Mouse (Mus musculus): ENCODE data around the gene Mturn. TPM values are rescaled to one million over a fixed set of nuclear protein-coding genes. Genes with fewer than 3 reads are reported as not detected.
A peak's percentile ranks its signal among the peaks of the same experiment; 100 is the strongest.

Gene Mturn
- total RNA-seq, 2 experiments from 2014 or later, result 6.3 to 9.8 TPM

DNA sequence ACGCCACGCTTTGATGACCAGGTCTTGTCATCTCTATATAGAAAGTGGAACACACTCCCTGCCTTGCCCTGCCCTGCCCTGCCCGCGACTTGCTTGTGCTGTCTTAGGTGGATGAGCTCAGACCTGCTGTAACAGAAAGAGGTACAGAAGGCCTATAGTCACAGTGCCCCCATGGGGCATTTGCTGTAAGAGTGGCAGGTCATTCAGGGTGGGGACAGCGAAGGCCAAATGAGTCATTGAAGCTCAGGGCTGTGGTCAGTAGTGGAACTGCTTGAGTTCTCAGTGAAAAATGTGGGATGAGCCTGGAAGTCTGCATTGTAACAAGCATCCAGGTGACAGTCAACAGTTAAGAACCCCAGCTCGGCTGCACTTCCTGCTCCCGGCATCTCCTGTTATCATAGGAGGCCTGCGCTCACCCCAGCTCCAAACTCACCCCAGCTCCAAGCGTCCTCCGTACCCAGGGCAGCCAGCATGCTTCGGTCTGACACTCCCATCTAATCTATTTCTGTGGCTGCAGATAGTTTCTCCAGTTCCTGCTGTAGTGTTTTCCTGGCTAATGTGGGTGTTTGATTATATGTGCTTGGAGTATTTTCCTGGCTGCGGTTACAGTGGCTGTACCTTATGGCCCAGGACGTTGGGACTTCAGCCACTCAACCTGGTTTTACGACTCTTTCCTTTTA is 4.4 kb downstream of the Mturn start:
- no peak for DNase-seq
- no peak for TF ChIP-seq CTCF (IDR thresholded peaks at IDR 0.05)
- intact Hi-C loops (cut with DNase I), result no loop called here

GRCm38 (mm10) chr6:54686946-54687737 is 5.7 kb downstream of the Mturn start:
- Histone ChIP-seq H3K27ac (no peak overlapping the region), H3K4me3 (no peak overlapping the region)
- TF ChIP-seq CTCF (IDR thresholded peaks at IDR 0.05), result no peak
- intact Hi-C loops (cut with DNase I), result no loop called here
- no peak for DNase-seq

More for the DNA sequence above, 4.4 kb downstream of the Mturn start:
- no peak overlapping the region for H3K27ac ChIP-seq
- H3K4me3 ChIP-seq, result no peak overlapping the region

DNA sequence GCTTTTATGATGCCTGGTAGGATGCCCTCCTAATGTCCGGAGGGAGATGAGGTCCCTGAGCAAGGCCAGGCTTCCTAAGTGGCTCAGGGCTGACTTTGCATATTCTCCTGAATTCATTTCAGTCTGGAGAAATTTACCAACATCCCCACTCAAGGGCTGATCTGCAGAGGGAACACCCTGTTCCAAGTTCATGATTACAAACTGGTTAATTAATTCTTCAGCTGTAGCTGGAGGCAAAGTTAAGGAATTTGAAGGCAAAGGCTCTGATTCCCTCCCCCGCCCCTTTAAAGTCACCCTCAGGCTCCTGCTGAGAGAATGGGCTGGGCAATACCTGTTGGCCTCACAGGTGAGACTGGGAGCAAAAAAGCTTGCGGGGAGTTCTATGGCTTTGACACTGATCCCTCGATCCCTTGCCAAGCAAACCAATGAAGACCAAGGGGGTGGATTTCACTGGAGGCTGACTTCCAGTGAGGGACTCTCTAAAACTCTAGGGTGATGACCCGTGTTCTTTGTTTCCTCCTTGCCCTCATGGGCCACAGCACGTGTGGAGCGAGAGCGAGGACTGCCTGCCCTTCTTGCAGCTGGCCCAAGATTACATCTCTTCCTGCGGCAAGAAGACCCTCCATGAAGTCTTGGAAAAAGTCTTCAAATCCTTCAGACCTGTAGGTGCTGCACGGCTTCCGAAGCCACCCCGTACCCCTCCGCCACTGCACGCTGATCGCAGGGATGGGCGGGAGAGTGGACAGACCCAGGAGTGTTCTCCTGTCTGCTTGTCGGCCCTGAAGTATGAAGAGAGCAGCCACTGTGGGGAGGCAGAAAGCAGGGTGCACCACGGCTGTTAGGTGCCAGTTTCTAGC is 7.3 kb downstream of the Mturn start:
- Histone ChIP-seq H3K4me3 (no peak overlapping the region), H3K27ac (no peak overlapping the region)
- no peak for DNase-seq
- TF ChIP-seq CTCF (IDR thresholded peaks at IDR 0.05), result no peak
- intact Hi-C loops (cut with DNase I), result no loop called here

- no peak overlapping the region for H3K4me3 ChIP-seq
- no peak for TF ChIP-seq CTCF (IDR thresholded peaks at IDR 0.05)
- intact Hi-C loops (cut with DNase I), result no loop called here
- no peak for DNase-seq
- no peak overlapping the region for H3K27ac ChIP-seq
These were observed 8.3 kb downstream of the Mturn start for GRCm38 (mm10) chr6:54689686-54690085.

- DNase-seq, result no peak
- Histone ChIP-seq H3K4me3 (no peak overlapping the region), H3K27ac (no peak overlapping the region)
- no peak for TF ChIP-seq CTCF (IDR thresholded peaks at IDR 0.05)
- intact Hi-C loops (cut with DNase I), result no loop called here
These were observed 9.4 kb downstream of the Mturn start for GRCm38 (mm10) chr6:54690838-54691237.

DNA sequence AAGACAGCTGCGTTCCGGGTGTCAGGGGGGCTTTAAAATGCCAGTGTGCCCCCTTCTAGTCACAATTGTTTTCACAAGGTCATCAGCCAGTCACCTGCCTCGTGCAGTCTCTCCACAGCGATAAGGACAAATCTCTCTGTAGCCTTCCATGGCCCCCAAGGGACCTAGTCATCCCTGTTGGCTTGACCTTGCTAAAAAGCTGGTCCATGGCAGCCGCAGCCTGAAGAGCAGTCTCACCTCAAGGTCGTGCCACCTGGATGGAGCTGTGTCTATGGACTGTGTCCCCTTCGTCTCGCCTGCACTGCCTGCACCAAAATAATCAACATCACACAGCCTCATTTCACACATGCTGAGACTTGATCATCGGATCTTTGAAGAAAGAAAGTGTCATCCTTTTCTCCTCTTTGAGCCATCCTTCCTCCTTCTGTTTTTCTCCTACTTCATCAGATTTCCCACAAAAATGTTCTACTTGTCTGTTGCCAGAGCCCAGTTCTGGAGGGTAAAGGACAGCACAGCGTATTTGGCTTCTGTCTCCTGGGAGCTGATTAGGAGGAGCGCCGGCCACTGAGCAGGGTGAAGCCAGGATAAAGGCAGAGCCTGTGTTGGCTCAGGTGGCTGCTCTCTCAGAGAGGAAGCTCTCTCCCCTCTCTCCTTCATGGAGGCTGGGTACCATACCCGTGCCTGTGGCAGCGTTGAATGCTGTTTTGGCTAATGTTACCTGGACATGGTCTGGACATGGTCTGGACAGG is 10.1 kb downstream of the Mturn start:
- H3K27ac ChIP-seq, result no peak overlapping the region

DNA sequence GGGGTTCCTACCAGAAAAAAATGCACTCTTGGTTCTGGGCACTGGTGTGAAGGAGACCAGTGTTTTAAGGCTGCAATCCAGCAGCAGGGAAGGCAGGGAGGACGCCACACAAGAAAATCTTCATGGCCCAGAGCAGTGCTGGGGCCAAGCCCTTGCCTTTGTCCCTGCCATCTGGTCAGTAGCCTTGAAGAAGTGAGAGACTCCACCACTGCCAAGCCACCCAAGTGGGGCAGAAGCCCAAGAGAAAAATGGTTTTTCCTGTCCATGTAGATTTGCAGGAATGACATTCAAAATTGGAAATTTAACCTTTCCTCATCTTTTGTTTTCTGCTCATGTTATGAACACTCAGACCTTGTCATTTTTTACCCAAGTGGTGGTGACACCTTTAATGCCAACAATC is 10.8 kb downstream of the Mturn start:
- TF ChIP-seq CTCF (IDR thresholded peaks at IDR 0.05), result no peak
- no peak overlapping the region for H3K27ac ChIP-seq
- no peak overlapping the region for H3K4me3 ChIP-seq
- DNase-seq, result no peak
- intact Hi-C loops (cut with DNase I), result no loop called here

More for the DNA sequence above, 10.1 kb downstream of the Mturn start:
- DNase-seq, result no peak
- H3K4me3 ChIP-seq, result no peak overlapping the region
- no peak for TF ChIP-seq CTCF (IDR thresholded peaks at IDR 0.05)
- intact Hi-C loops (cut with DNase I), result no loop called here

DNA sequence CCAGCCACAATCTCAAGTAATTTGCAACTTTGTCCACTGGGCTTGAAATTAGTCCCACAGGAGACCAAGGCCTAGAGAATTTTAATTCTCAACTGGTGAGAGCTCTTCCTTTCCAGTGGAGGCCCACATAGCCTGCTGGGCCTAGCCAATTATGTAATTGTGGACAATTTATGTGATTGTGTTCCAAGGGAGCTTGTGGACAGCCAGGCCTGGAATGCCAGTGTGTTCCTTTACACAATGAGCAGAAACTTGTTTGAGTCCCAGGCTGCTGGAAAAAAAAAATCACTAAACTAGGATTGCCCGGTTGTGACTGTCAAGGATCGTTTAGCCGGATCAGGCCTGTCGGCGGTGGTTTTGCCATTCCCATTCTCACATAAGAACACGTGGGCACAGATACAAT is 11.9 kb downstream of the Mturn start:
- H3K4me3 ChIP-seq, result no peak overlapping the region
- DNase-seq, result no peak
- intact Hi-C loops (cut with DNase I), result no loop called here
- no peak overlapping the region for H3K27ac ChIP-seq
- no peak for TF ChIP-seq CTCF (IDR thresholded peaks at IDR 0.05)

- peak overlapping the region; percentile 81 for H3K27ac ChIP-seq
These were observed 17.5 kb downstream of the Mturn start for GRCm38 (mm10) chr6:54698691-54699476.

GRCm38 (mm10) chr6:54699477-54700056 is 18.1 kb downstream of the Mturn start:
- intact Hi-C loops (cut with DNase I), result loop anchor here (10.0 kb wide), 3 partner anchors 205 to 465 kb away; partner anchors contain the start of gene Ggct
- DNase-seq, result peak; percentile 89
- no peak for TF ChIP-seq CTCF (IDR thresholded peaks at IDR 0.05)
- Histone ChIP-seq H3K27ac (peak overlapping the region; percentile 81), H3K4me3 (peak overlapping the region; percentile 67)

More at GRCm38 (mm10) chr6:54698691-54699476, 17.5 kb downstream of the Mturn start:
- TF ChIP-seq CTCF (IDR thresholded peaks at IDR 0.05), result no peak
- intact Hi-C loops (cut with DNase I), result no loop called here
- DNase-seq, result no peak
- peak overlapping the region; percentile 67 for H3K4me3 ChIP-seq

- no peak for DNase-seq
- no peak for TF ChIP-seq CTCF (IDR thresholded peaks at IDR 0.05)
- intact Hi-C loops (cut with DNase I), result loop anchor here (10.0 kb wide), 3 partner anchors 204 to 464 kb away; partner anchors contain the start of gene Ggct
- Histone ChIP-seq H3K4me3 (no peak overlapping the region), H3K27ac (no peak overlapping the region)
These were observed 19.1 kb downstream of the Mturn start for GRCm38 (mm10) chr6:54700516-54700915.

Measured in gastrocnemius, adult 2 months (tissue).